27 mouse cellular contexts compared by ENCODE assay signal in genomic region chr14:56105447-56106180, GRCm38 (mm10). TPM values are rescaled to one million over a fixed set of nuclear protein-coding genes. Genes with fewer than 3 reads are reported as not detected.
DNase-seq lines count a peak whose midpoint lies in the region; ATAC-seq and TF ChIP-seq lines count a peak whose summit lies in the region.
"Had no signal": no experiment of that assay in that cellular context is flagged by ENCODE, and none has a peak within 500 bp of the region (broad histone marks: within the 10 kb centered on the region; RNA-seq: fewer than 3 reads in every experiment).

No protein-coding gene starts in this region.

- H3K27me3 ChIP-seq in heart, embryonic 10.5 days (ENCODE audit: insufficient read depth, poor library complexity, severe bottlenecking) = no peaks in the 10 kb centered on the region; the same call in 1 of the 2 replicates
- H3K27me3 ChIP-seq in thymus, adult 2 months (ENCODE audit: control insufficient read depth, insufficient read depth, low read length) = no peaks in the 10 kb centered on the region
- H3K27me3 ChIP-seq: embryonic facial prominence, embryonic 13.5 days; forebrain, embryonic 13.5 days; heart, embryonic 15.5 days; Patski had no signal

- peak; percentile 67 for DNase-seq in heart, embryonic 10.5 days (ENCODE audit: low spot score)
- DNase-seq in heart, postnatal 10 days = no peak
- peak; percentile 94 for DNase-seq in 416B (ENCODE audit: low read depth)
- no peak for DNase-seq in thymus, adult 2 months
- no peak for DNase-seq in spleen, postnatal 14 days (ENCODE audit: low spot score in 2 of 2)
- DNase-seq: adrenal gland, adult 2 months; adrenal gland, postnatal 25 days; cerebellum, adult 11-12 months; cerebellum, adult 9-10 months; cerebellum, postnatal 25 days; forebrain, postnatal 0 days; gastrocnemius, postnatal 14 days had no signal

- H3K36me3 ChIP-seq in heart, embryonic 10.5 days = no peaks in the 10 kb centered on the region
- no peaks in the 10 kb centered on the region for H3K36me3 ChIP-seq in thymus, adult 2 months (ENCODE audit: control insufficient read depth, insufficient read depth, low read length)
- H3K36me3 ChIP-seq: embryonic facial prominence, embryonic 13.5 days; heart, embryonic 15.5 days; hindbrain, embryonic 10.5 days had no signal

- no peak for TF ChIP-seq CTCF in thymus, adult 2 months (IDR thresholded peaks at IDR 0.05; ENCODE audit: borderline replicate concordance, control insufficient read depth, extremely low read depth, insufficient read depth, low read length, poor library complexity)

- H3K27ac ChIP-seq in heart, embryonic 10.5 days = no peak overlapping the region
- no peak overlapping the region for H3K27ac ChIP-seq in thymus, adult 2 months (ENCODE audit: control insufficient read depth, insufficient read depth, low read length)
- H3K27ac ChIP-seq: embryonic facial prominence, embryonic 13.5 days; forebrain, embryonic 13.5 days; heart, embryonic 15.5 days; hindbrain, embryonic 10.5 days; hindbrain, embryonic 14.5 days had no signal

- H3K4me1 ChIP-seq in heart, embryonic 10.5 days = no peaks in the 10 kb centered on the region
- no peaks in the 10 kb centered on the region for H3K4me1 ChIP-seq in thymus, adult 2 months (replicated peaks; ENCODE audit: control insufficient read depth, insufficient read depth, low read length)
- H3K4me1 ChIP-seq: embryonic facial prominence, embryonic 13.5 days; forebrain, embryonic 13.5 days; heart, embryonic 15.5 days; hindbrain, embryonic 10.5 days had no signal

- peak; percentile 64 for ATAC-seq in common myeloid progenitor, adult 5-6 weeks (replicated peaks; ENCODE audit: low read depth, poor library complexity, severe bottlenecking)
- peak; percentile 56 for ATAC-seq in megakaryocyte progenitor cell, adult 5-6 weeks (replicated peaks; ENCODE audit: poor library complexity)
- ATAC-seq: activated CD4-positive, CD25-positive, alpha-beta regulatory T cell, adult 4 months; forebrain, embryonic 13.5 days; forebrain, postnatal 0 days; Patski had no signal

- 73% methylated on average over 13 of the region's 13 CpGs for WGBS in heart, embryonic 10.5 days
- 67% methylated on average over 13 of the region's 13 CpGs for WGBS in thymus, adult 2 months

- intact Hi-C loops in heart, postnatal 10 days (cut with DNase I) = no loop called here

- H3K9me3 ChIP-seq in heart, embryonic 10.5 days = no peaks in the 10 kb centered on the region
- H3K9me3 ChIP-seq: embryonic facial prominence, embryonic 13.5 days; forebrain, embryonic 13.5 days; heart, embryonic 15.5 days; hindbrain, embryonic 10.5 days had no signal

- no peak overlapping the region for H3K4me3 ChIP-seq in heart, embryonic 10.5 days
- no peak overlapping the region for H3K4me3 ChIP-seq in thymus, adult 2 months (ENCODE audit: control insufficient read depth, insufficient read depth, low read length)
- H3K4me3 ChIP-seq: embryonic facial prominence, embryonic 13.5 days; forebrain, embryonic 13.5 days; heart, embryonic 15.5 days; hindbrain, embryonic 10.5 days had no signal

- no peak for TF ChIP-seq POLR2A in thymus, adult 2 months (IDR thresholded peaks at IDR 0.05; ENCODE audit: control insufficient read depth, extremely low read depth, insufficient read depth, low read length, poor library complexity)

RNA-seq across cellular contexts. Expression of gene Ctsg, which starts 3.2 kb away (rescaled TPM):
- 0.30 and 0.33 TPM in 2 replicates for polyA plus RNA-seq in heart, embryonic 10.5 days (2016; fragmentation: Nextera tagmentation; extraction: Ambion mirVana)
- not detected for total RNA-seq in heart, postnatal 10 days (2021)
- 450 and 522 TPM in 2 replicates for total RNA-seq in common myeloid progenitor, adult 5-6 weeks (2017)
- 4,330 and 4,812 TPM in 2 replicates for total RNA-seq in megakaryocyte progenitor cell, adult 5-6 weeks (2015)
- total RNA-seq in megakaryocyte progenitor cell, adult 5-6 weeks (2017) = 4,060 and 4,327 TPM in 2 replicates
- polyA plus RNA-seq in thymus, adult 2 months (2012; rRNA removed) = 0.09 and 0.74 TPM in 2 replicates
- total RNA-seq: adrenal gland, adult 2 months; adrenal gland, postnatal 25 days; CH12.LX; forebrain, postnatal 0 days; gastrocnemius, adult 18-20 months; gastrocnemius, postnatal 14 days; heart, postnatal 25 days had no signal
- polyA plus RNA-seq: activated CD4-positive, CD25-positive, alpha-beta regulatory T cell, adult 4 months; adrenal gland, adult 2 months; embryonic facial prominence, embryonic 13.5 days; forebrain, embryonic 13.5 days; hindbrain, embryonic 10.5 days; hindbrain, embryonic 14.5 days; Patski had no signal

RNA-seq across cellular contexts. Expression of gene Gzme, which starts 14.8 kb away (rescaled TPM):
- polyA plus RNA-seq in heart, embryonic 10.5 days (2016; fragmentation: Nextera tagmentation; extraction: Ambion mirVana) = not detected in 2 replicates
- total RNA-seq in heart, postnatal 10 days (2021) = not detected
- total RNA-seq in common myeloid progenitor, adult 5-6 weeks (2017) = not detected in 2 replicates
- total RNA-seq in megakaryocyte progenitor cell, adult 5-6 weeks (2015) = not detected in 2 replicates
- total RNA-seq in megakaryocyte progenitor cell, adult 5-6 weeks (2017) = not detected in 2 replicates
- not detected in 2 replicates for polyA plus RNA-seq in thymus, adult 2 months (2012; rRNA removed)
- total RNA-seq: adrenal gland, adult 2 months; adrenal gland, postnatal 25 days; CH12.LX; forebrain, postnatal 0 days; gastrocnemius, adult 18-20 months; gastrocnemius, postnatal 14 days; heart, postnatal 25 days had no signal
- polyA plus RNA-seq: activated CD4-positive, CD25-positive, alpha-beta regulatory T cell, adult 4 months; adrenal gland, adult 2 months; embryonic facial prominence, embryonic 13.5 days; forebrain, embryonic 13.5 days; forebrain, postnatal 0 days; gonadal fat pad, adult 2 months; heart, embryonic 11.5 days; heart, embryonic 15.5 days; hindbrain, embryonic 10.5 days; hindbrain, embryonic 14.5 days had no signal

RNA-seq across cellular contexts. Expression of gene Mcpt8, which starts 20.5 kb away (rescaled TPM):
- polyA plus RNA-seq in heart, embryonic 10.5 days (2016; fragmentation: Nextera tagmentation; extraction: Ambion mirVana) = not detected in 2 replicates
- not detected for total RNA-seq in heart, postnatal 10 days (2021)
- total RNA-seq in common myeloid progenitor, adult 5-6 weeks (2017) = 14.9 and 21.7 TPM in 2 replicates
- total RNA-seq in megakaryocyte progenitor cell, adult 5-6 weeks (2015) = 83.3 and 112 TPM in 2 replicates
- 23.6 and 30.6 TPM in 2 replicates for total RNA-seq in megakaryocyte progenitor cell, adult 5-6 weeks (2017)
- polyA plus RNA-seq in thymus, adult 2 months (2012; rRNA removed) = 0.20 TPM in 1 of 2 replicates, not detected in the other
- total RNA-seq: adrenal gland, adult 2 months; adrenal gland, postnatal 25 days; CH12.LX; forebrain, postnatal 0 days; gastrocnemius, adult 18-20 months; gastrocnemius, postnatal 14 days; heart, postnatal 25 days had no signal
- polyA plus RNA-seq: activated CD4-positive, CD25-positive, alpha-beta regulatory T cell, adult 4 months; adrenal gland, adult 2 months; brain, embryonic 14.5 days; forebrain, embryonic 13.5 days; forebrain, postnatal 0 days; gonadal fat pad, adult 2 months; heart, embryonic 11.5 days; hindbrain, embryonic 10.5 days; hindbrain, embryonic 14.5 days had no signal

RNA-seq across cellular contexts. Expression of gene Gzmd, which starts 26.8 kb away (rescaled TPM):
- polyA plus RNA-seq in heart, embryonic 10.5 days (2016; fragmentation: Nextera tagmentation; extraction: Ambion mirVana) = 0.48 TPM in 1 of 2 replicates, not detected in the other
- not detected for total RNA-seq in heart, postnatal 10 days (2021)
- not detected in 2 replicates for total RNA-seq in common myeloid progenitor, adult 5-6 weeks (2017)
- total RNA-seq in megakaryocyte progenitor cell, adult 5-6 weeks (2015) = 0.37 TPM in 1 of 2 replicates, not detected in the other
- total RNA-seq in megakaryocyte progenitor cell, adult 5-6 weeks (2017) = not detected in 2 replicates
- polyA plus RNA-seq in thymus, adult 2 months (2012; rRNA removed) = not detected in 2 replicates
- total RNA-seq: adrenal gland, adult 2 months; adrenal gland, postnatal 25 days; CH12.LX; forebrain, postnatal 0 days; gastrocnemius, adult 18-20 months; gastrocnemius, postnatal 14 days; heart, postnatal 25 days had no signal
- polyA plus RNA-seq: activated CD4-positive, CD25-positive, alpha-beta regulatory T cell, adult 4 months; adrenal gland, adult 2 months; brain, embryonic 14.5 days; embryonic facial prominence, embryonic 13.5 days; forebrain, embryonic 13.5 days; forebrain, postnatal 0 days; gonadal fat pad, adult 2 months; heart, embryonic 11.5 days; heart, embryonic 15.5 days; hindbrain, embryonic 10.5 days; hindbrain, embryonic 14.5 days had no signal

RNA-seq across cellular contexts. Expression of gene Mcpt4, which starts 43.5 kb away (rescaled TPM):
- not detected in 2 replicates for polyA plus RNA-seq in heart, embryonic 10.5 days (2016; fragmentation: Nextera tagmentation; extraction: Ambion mirVana)
- total RNA-seq in heart, postnatal 10 days (2021) = 1 to 10 TPM; 4.2 to 4.3 TPM
- not detected in 2 replicates for total RNA-seq in common myeloid progenitor, adult 5-6 weeks (2017)
- not detected in 2 replicates for total RNA-seq in megakaryocyte progenitor cell, adult 5-6 weeks (2015)
- total RNA-seq in megakaryocyte progenitor cell, adult 5-6 weeks (2017) = not detected in 2 replicates
- 1.9 and 2.9 TPM in 2 replicates for polyA plus RNA-seq in thymus, adult 2 months (2012; rRNA removed)
- total RNA-seq: CH12.LX; forebrain, postnatal 0 days had no signal
- polyA plus RNA-seq: activated CD4-positive, CD25-positive, alpha-beta regulatory T cell, adult 4 months; forebrain, embryonic 13.5 days; heart, embryonic 11.5 days; hindbrain, embryonic 10.5 days; hindbrain, embryonic 14.5 days; Patski had no signal

Comparison
In these comparisons a context has a peak if more than half of its experiments do, and no peak if none do; other contexts are left out.
1. DNase-seq: peak in heart, embryonic 10.5 days (single experiment) and 416B (single experiment); none in heart, postnatal 10 days (0 of 2), thymus, adult 2 months (single experiment) and spleen, postnatal 14 days (0 of 2).
2. RNA of gene Ctsg, which starts 3.2 kb away (total RNA-seq): 4,060 to 4,812 TPM in megakaryocyte progenitor cell, adult 5-6 weeks and 450 to 522 TPM in common myeloid progenitor, adult 5-6 weeks; not detected in heart, postnatal 10 days; every median in the first group is over 100 times any median in the second.
3. RNA of gene Mcpt8, which starts 20.5 kb away (total RNA-seq): 23.6 to 112 TPM in megakaryocyte progenitor cell, adult 5-6 weeks and 14.9 to 21.7 TPM in common myeloid progenitor, adult 5-6 weeks; not detected in heart, postnatal 10 days; every median in the first group is over 10 times any median in the second.